Mouse (Mus musculus) lung, postnatal 0 days (tissue): Measurements from ENCODE around the gene Pou1f1.

ENCODE experiments used
- CTCF ChIP-seq: IDR thresholded peaks from 2 replicates; pipeline ENCODE4 v1.5.1; 2016; ENCODE audit warnings: antibody characterized with exemption, mild to moderate bottlenecking
- EP300 ChIP-seq: IDR thresholded peaks from 2 replicates; pipeline ENCODE4 v1.6.1; 2016; ENCODE audit warnings: antibody characterized with exemption, mild to moderate bottlenecking, control low read depth

DNA sequence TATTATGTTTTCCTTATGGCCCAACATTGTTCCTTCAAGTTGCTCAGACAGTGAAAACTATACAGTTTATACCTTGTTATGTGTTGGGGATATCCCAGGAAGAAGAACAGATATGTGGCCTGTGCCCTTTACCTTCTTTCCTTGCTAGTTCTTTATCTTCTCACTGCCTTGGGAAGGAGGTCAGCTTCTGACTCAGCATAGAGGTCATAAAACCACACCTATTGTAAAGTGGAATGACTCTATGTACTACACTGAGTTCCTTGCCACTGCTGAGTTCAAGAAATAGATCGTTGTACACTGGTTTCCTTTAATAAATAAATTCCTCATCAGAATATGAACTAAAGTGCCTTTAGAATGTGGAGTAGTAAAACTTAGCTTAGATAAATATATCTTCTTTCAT lies 44.6 kb downstream of the Pou1f1 start:
- TF ChIP-seq EP300 (no peak), CTCF (no peak)
